Mouse (Mus musculus) heart, embryonic 12.5 days (tissue): ENCODE measurements around the gene Chd3. TPM values are rescaled to one million over a fixed set of nuclear protein-coding genes. Genes with fewer than 3 reads are reported as not detected.
"Not testable (repeated sequence)": the region's sequence is repeated elsewhere in the genome, so short reads cannot be mapped to it uniquely, and the experiment has no call there.

ENCODE experiments used
- ATAC-seq: fragments of 200-750 bp; cut with Nextera tagmentation; 2 replicates; pipeline ENCODE4 v1.8.0; 2017; ENCODE audit warnings: moderate TSS enrichment, moderate library complexity; ENCODE audit not compliant: insufficient number of reproducible peaks, low FRiP score
- H3K27ac ChIP-seq: fragments of 300-500 bp; sonication (generic); 2 replicates; pipeline ENCODE4 v1.5.1; 2016; ENCODE audit warnings: mild to moderate bottlenecking, moderate library complexity; ENCODE audit not compliant: poor library complexity, severe bottlenecking
- H3K27me3 ChIP-seq: fragments of 300-500 bp; sonication (generic); replicated peaks from 2 replicates; pipeline ENCODE4 v1.6.1; 2016; ENCODE audit warnings: mild to moderate bottlenecking, moderate library complexity
- H3K36me3 ChIP-seq: fragments of 300-500 bp; sonication (generic); 2 replicates; pipeline ENCODE4 v1.6.1; 2016; ENCODE audit warnings: mild to moderate bottlenecking, moderate library complexity
- H3K4me1 ChIP-seq: fragments of 300-500 bp; sonication (generic); replicated peaks from 2 replicates; pipeline ENCODE4 v1.6.1; 2016; ENCODE audit warnings: mild to moderate bottlenecking
- H3K4me2 ChIP-seq: fragments of 300-500 bp; sonication (generic); 2 replicates; pipeline ENCODE4 v1.6.1; 2016; ENCODE audit warnings: mild to moderate bottlenecking, moderate library complexity
- H3K4me3 ChIP-seq: fragments of 300-500 bp; sonication (generic); 2 replicates; pipeline ENCODE4 v1.5.1; 2016; ENCODE audit warnings: mild to moderate bottlenecking
- H3K9ac ChIP-seq: fragments of 300-500 bp; sonication (generic); 2 replicates; pipeline ENCODE4 v1.6.1; 2016; ENCODE audit warnings: mild to moderate bottlenecking, moderate library complexity
- H3K9me3 ChIP-seq: fragments of 300-500 bp; sonication (generic); replicated peaks from 2 replicates; pipeline ENCODE4 v1.6.1; 2016; ENCODE audit warnings: mild to moderate bottlenecking, moderate library complexity
- whole genome bisulfite sequencing: fragments of 180-500 bp; shearing (Covaris S2); methylation state at CpG from one replicate; pipeline ENCODE4 v1.1.7; 2016; 5-methylcytosine and 5-hydroxymethylcytosine counted together
- polyA plus RNA-seq: library from polyadenylated mRNA; unstranded; fragments of >200 nt; fragmentation: Nextera tagmentation; extraction: Ambion mirVana; gene quantifications from 2 replicates; pipeline ENCODE4 v1.2.1, GENCODE M21; 2016

Gene Chd3
- polyA plus RNA-seq, 1 experiment from 2014 or later, result 19.2 TPM

DNA sequence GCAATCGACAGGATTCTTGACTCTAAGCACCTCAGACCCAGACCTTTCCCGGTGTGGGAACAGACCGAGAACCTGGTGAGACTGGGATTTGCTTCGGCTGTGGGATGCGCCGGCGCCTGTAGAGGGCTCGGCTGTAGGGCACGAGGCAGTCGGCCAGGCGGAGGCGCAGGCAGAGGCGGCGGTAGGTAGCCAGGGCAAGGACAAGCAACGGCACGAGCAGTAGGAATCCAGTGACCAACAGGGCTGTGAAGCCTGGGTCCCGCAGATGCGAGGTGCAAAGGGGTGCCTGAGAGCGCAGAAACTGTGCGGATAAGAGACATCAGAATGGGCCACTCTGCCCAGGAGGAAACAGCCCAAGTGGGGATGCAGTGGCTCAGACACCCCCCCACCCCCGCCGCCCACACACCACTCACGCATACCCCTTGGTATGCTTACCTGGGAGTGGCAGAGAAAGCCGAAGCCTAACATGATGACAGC, 28.4 kb upstream of the Chd3 start:
- 4% methylated on average over 24 of the region's 24 CpGs for WGBS
- Histone ChIP-seq H3K27ac (peak overlapping the region; percentile 93), H3K4me3 (peak overlapping the region; percentile 60), H3K4me2 (peak overlapping the region; percentile 76), H3K4me1 (peaks cover 53% of the 10 kb centered on the region), H3K9me3 (no peaks in the 10 kb centered on the region), H3K36me3 (peaks cover 32% of the 10 kb centered on the region), H3K9ac (peak overlapping the region; percentile 82), H3K27me3 (no peaks in the 10 kb centered on the region; the same call in 1 of the 2 replicates)
- no peak; the same call in 1 of the 2 replicates for ATAC-seq

DNA sequence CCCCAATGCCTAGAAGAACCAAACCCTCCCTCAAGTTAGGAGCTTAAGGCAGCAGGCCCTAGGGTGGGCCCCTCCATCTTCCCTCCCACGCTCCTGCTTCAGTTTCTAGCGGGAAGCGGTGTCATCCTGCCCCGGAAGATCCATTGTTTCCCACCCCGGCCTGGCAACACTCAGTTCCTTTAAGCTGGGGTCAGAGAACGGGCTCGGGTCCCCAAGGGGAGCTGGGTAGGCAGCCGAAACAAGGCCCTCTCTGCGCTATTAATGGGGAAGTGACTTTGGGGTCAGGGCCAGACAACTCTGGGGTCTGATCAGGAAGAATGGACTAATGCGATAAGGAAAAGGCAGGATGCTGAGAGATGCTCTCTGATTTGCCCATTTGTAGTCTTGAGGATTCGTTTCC, 27.6 kb upstream of the Chd3 start:
- WGBS, result 20% methylated on average over 11 of the region's 11 CpGs
- Histone ChIP-seq H3K9ac (peak overlapping the region; percentile 82), H3K9me3 (no peaks in the 10 kb centered on the region), H3K36me3 (peaks cover 26% of the 10 kb centered on the region), H3K4me1 (peaks cover 53% of the 10 kb centered on the region), H3K4me2 (peak overlapping the region; percentile 76), H3K4me3 (peak overlapping the region; percentile 60), H3K27me3 (no peaks in the 10 kb centered on the region; the same call in 1 of the 2 replicates), H3K27ac (peak overlapping the region; percentile 93)
- no peak for ATAC-seq

DNA sequence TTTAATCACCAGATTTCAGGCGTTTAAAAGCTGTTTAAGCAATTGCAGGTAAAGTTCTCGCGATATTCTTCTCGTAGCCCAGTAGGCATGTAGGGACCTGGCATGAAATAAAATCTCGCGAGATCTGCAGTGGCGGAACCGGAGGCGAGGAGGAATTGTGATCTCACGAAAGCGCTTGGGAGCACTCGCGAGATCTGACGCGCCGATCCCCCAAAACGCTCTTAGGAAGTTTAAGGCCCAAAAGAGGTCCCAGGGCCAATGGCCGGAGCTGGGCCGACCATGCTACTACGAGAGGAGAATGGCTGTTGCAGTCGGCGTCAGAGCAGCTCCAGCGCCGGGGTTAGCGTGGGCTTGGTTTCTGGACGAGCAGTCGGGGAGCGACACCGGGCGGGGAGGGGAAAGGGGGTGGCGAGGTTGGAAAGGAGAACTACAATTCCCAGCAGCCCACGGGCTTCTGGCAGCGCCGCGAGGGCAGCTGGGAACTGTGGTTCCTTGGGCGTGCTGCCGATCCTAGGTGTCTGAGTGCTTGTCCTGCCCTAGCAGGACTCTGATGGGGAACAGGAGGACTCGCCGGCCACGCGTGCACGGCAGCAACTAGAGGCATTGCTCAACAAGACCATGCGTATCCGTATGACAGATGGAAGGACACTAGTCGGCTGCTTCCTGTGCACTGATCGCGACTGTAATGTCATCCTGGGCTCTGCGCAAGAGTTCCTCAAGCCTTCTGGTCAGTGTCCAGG, 26.6 kb upstream of the Chd3 start:
- no peaks in the 10 kb centered on the region; the same call in 1 of the 2 replicates for H3K27me3 ChIP-seq
- peak; percentile 87 for ATAC-seq
- under 1% methylated on average over 48 of the region's 48 CpGs for WGBS
- H3K4me3 ChIP-seq, result peak overlapping the region; percentile 60
- H3K9me3 ChIP-seq, result no peaks in the 10 kb centered on the region
- peaks cover 16% of the 10 kb centered on the region for H3K36me3 ChIP-seq
- peak overlapping the region; percentile 88 for H3K9ac ChIP-seq
- peaks cover 46% of the 10 kb centered on the region for H3K4me1 ChIP-seq
- peak overlapping the region; percentile 93 for H3K27ac ChIP-seq
- H3K4me2 ChIP-seq, result peak overlapping the region; percentile 87

DNA sequence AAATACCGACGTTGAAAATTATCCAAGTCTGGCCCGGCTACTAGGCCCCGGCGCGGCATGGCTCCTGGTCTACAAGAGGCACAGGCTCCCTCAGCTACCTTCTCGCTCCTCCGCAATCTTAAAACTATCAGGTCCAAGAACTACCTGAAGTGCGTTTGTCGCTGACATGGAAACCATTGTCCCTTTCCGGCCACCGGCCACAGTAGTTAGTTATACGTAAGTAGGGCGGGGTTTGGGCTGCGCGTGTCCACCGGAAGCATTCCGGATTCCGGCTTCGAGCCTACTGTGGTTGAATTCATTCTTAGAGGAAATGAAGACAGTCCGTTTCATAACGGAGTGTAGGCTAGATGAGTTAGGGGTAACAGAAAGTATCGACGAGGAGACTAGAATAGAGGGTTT, 26.0 kb upstream of the Chd3 start, which contains the start of the genes Naa38 and Cyb5d1:
Gene Naa38 (plus strand): TSS at position 253 of the 399 bp plus-strand sequence.
Gene Cyb5d1 (minus strand): TSS at position 397 of the 399 bp plus-strand sequence.
- peak; percentile 79 for ATAC-seq
- peak within 1 kb of the TSS; percentile 88 for H3K9ac ChIP-seq
- peak within 1 kb of the TSS; percentile 93 for H3K27ac ChIP-seq
- H3K4me2 ChIP-seq, result peak within 1 kb of the TSS; percentile 87
- peaks cover 10% of the 10 kb centered on the region for H3K36me3 ChIP-seq
- H3K27me3 ChIP-seq, H3K9me3 ChIP-seq: not testable (repeated sequence)
- peaks cover 41% of the 10 kb centered on the region for H3K4me1 ChIP-seq
- H3K4me3 ChIP-seq, result peak within 1 kb of the TSS; percentile 60
- under 1% methylated on average over 24 of the region's 24 CpGs for WGBS

DNA sequence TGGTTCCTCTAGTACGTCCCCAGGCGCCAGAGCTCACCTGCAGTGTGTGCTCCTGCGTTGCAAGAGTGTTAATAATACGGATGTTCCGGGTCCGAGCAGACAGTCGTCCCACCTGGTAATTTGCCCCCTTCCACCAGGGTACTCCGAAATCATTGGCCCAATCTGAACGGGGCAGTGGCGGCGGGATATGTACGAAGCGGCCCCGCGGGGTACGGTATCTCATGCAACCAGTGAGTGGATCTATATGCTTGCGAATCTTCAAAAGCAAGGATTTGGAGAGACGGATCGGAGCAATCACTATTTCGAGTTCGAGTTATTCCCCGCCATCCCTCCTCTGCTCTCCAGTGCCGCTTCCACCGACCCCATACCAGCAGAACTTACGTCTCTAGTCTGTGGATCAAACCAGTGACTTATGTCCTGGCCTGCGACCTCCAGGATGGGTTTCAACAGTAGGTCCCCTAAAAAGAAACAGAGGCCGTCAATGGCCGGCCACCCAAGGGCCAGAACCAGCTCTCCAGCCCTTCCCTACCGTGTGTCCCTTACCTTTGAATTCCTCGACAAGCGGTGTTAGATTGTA, 25.5 kb upstream of the Chd3 start:
- ATAC-seq, H3K9me3 ChIP-seq, H3K36me3 ChIP-seq, H3K27me3 ChIP-seq: not testable (repeated sequence)
- peak overlapping the region; percentile 60 for H3K4me3 ChIP-seq
- H3K27ac ChIP-seq, result peak overlapping the region; percentile 93
- 2% methylated on average over 31 of the region's 31 CpGs for WGBS
- H3K9ac ChIP-seq, result peak overlapping the region; percentile 88
- peaks cover 38% of the 10 kb centered on the region for H3K4me1 ChIP-seq
- peak overlapping the region; percentile 87 for H3K4me2 ChIP-seq

DNA sequence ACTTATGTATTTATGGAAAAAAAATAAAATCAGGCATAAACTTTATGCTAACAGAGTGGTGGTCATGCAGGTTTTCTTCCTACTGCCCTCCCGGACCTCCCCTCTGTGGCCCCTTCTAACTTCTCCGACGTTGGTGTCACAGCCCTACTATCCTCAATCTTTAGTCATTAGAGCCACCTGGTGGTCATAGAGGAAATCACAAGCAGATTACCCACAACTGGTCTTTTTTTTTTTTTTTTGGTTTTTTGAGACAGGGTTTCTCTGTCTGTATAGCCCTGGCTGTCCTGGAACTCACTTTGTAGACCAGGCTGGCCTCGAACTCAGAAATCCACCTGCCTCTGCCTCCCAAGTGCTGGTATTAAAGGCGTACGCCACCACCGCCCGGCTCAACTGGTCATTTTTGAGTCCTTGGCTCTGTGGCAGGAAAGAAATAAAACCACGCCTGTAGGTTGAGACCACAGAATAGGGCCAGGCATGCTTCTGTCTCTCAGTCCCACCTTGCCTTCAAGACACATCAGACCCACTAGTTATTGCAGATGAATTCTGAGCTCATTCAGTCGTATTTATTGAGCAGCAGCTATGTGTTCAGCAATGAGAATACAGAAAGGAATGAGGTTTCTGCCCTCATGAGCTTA, 21.3 kb upstream of the Chd3 start:
- no peaks in the 10 kb centered on the region for H3K27me3 ChIP-seq
- H3K4me1 ChIP-seq, result peaks cover 8% of the 10 kb centered on the region; the same call in 1 of the 2 replicates
- H3K4me2 ChIP-seq, result no peak overlapping the region
- no peaks in the 10 kb centered on the region for H3K9me3 ChIP-seq
- no peak overlapping the region for H3K4me3 ChIP-seq
- no peak for ATAC-seq
- H3K27ac ChIP-seq, result no peak overlapping the region
- H3K9ac ChIP-seq, result no peak overlapping the region
- 46% methylated on average over 10 of the region's 10 CpGs for WGBS
- no peaks in the 10 kb centered on the region for H3K36me3 ChIP-seq

DNA sequence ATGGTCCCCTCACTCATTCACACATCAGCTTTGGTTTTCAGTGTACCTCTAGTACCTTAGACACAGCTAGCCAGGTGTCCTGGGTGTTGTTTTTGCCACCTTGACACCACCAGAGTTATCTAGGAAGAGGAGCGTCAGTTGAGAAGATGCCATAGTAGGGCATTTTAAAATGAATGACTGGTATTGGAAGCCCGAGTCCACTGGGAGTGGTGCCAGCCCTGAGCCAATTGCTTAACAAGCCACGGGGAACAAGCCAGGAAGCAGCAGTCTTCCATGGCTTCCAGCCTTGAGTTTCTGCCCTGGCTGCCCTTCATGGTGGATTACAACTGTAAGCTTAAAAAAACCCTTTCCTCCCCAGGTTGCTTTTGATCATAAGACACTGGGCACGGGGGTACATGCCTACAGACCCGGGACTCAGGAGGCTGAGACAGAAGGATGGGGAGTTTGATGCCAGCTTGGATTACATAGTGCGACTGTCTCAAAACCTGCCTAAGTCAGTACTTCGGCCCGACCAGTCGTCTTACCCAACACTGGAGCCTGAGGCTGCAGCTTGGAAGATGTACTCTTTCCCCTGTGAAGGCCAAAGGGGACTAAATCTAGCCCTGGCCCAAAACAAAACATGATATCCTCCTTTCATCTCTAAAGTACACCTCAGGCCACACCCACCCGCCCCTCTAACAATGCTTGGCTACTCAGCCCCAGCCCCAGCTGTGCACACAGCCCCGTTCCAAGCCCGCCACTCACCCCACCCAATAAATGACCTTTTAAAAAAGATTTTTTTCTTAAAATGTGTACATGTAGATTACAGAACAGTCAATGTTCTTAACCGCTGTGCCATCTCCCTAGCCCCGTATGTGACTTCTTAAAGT, 20.6 kb upstream of the Chd3 start:
- WGBS, result 69% methylated on average over 14 of the region's 14 CpGs
- H3K36me3 ChIP-seq, result no peaks in the 10 kb centered on the region
- H3K4me2 ChIP-seq, result no peak overlapping the region
- no peaks in the 10 kb centered on the region for H3K9me3 ChIP-seq
- no peaks in the 10 kb centered on the region for H3K27me3 ChIP-seq
- H3K9ac ChIP-seq, result no peak overlapping the region
- no peak overlapping the region for H3K4me3 ChIP-seq
- peaks cover 8% of the 10 kb centered on the region; the same call in 1 of the 2 replicates for H3K4me1 ChIP-seq
- no peak for ATAC-seq
- no peak overlapping the region for H3K27ac ChIP-seq

DNA sequence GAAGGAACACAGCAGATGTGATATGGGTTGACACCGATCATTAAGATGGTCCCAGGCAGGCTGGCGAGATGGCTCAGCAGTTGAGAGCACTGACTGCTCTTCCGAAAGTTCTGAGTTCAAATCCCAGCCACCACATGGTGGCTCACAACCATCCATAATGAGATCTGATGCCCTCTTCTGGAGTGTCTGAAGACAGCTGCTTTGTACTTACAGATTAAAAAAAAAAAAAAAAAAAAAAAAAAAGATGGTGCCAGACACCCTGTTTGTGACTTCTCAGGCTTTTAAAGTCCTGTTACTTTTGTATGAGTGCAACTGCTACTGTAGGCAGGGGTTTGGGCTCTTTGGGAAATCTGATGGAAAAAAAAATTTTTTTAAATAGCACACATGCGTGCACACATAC, 19.5 kb upstream of the Chd3 start:
- no peak for ATAC-seq
- Histone ChIP-seq H3K9me3 (no peaks in the 10 kb centered on the region), H3K27me3 (no peaks in the 10 kb centered on the region), H3K4me3 (no peak overlapping the region), H3K4me2 (no peak overlapping the region), H3K36me3 (no peaks in the 10 kb centered on the region), H3K27ac (no peak overlapping the region), H3K4me1 (0 out of 2 replicates have a peak, but pooled peaks cover 3% of the 10 kb centered on the region), H3K9ac (no peak overlapping the region)
- WGBS, result 97% methylated on average over 4 of the region's 4 CpGs

DNA sequence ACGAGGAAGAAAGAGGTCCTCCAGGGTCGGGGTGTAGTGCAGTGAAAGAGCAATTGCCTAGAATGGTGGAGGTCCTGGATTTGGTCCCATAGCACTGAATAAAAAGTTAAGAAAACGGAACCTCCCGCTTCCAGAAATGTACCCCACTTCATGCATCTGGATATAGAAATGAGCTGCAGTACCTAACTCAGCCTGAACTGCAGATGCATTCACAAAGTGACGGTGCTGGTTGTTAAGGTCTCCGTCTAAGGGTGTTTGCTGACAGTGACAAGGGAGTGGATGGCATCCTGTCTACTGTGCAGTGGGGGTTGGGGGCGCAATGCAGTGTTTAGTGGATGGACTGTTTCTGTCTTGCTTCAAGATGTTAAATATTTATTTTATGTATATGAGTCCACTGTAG, 17.6 kb upstream of the Chd3 start:
- no peak for ATAC-seq
- H3K36me3 ChIP-seq, result no peaks in the 10 kb centered on the region
- no peak overlapping the region for H3K27ac ChIP-seq
- H3K9me3 ChIP-seq, result no peaks in the 10 kb centered on the region
- H3K4me3 ChIP-seq, result no peak overlapping the region
- 72% methylated on average over 7 of the region's 7 CpGs for WGBS
- H3K4me1 ChIP-seq, result peaks cover 12% of the 10 kb centered on the region
- no peak overlapping the region for H3K4me2 ChIP-seq
- no peak overlapping the region for H3K9ac ChIP-seq
- H3K27me3 ChIP-seq, result no peaks in the 10 kb centered on the region

DNA sequence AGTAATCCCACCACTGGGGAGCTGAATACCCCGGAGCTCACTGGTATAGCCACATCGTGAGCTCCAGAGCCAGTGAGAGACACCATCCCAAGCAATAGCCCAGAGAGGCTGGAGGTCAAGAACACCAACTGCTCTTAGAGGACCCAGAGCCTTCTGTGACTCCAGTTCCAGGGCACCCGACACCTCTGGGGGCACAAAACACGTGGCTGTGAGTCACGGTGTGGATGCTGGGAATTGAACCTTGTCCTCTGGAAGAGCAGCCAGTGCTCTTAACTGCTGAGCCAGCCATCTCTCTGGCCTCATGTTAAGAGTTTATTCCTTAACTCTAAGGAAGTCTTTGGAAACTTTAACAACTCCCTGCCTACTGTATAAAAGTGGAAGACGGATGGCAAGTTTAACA, 15.8 kb upstream of the Chd3 start:
- Histone ChIP-seq H3K27ac (no peak overlapping the region), H3K9ac (no peak overlapping the region), H3K27me3 (no peaks in the 10 kb centered on the region), H3K4me1 (peaks cover 14% of the 10 kb centered on the region), H3K4me2 (no peak overlapping the region), H3K4me3 (no peak overlapping the region), H3K36me3 (no peaks in the 10 kb centered on the region), H3K9me3 (no peaks in the 10 kb centered on the region)
- WGBS, result 72% methylated on average over 6 of the region's 6 CpGs
- no peak for ATAC-seq
